Mouse (Mus musculus) olfactory bulb, adult 2 months (tissue): ENCODE results near the gene Sccpdh.

ENCODE experiments used
- CTCF ChIP-seq: fragments of 200-500 bp; IDR thresholded peaks from 2 replicates; pipeline ENCODE4 v1.5.1; 2012; ENCODE audit warnings: low read depth, mild to moderate bottlenecking, low read length, moderate library complexity; ENCODE audit not compliant: insufficient read depth
- POLR2A ChIP-seq: fragments of 200-500 bp; IDR thresholded peaks from 2 replicates; pipeline ENCODE4 v1.6.1; 2012; ENCODE audit warnings: mild to moderate bottlenecking, low read depth, low read length, moderate library complexity; ENCODE audit not compliant: insufficient read depth

DNA sequence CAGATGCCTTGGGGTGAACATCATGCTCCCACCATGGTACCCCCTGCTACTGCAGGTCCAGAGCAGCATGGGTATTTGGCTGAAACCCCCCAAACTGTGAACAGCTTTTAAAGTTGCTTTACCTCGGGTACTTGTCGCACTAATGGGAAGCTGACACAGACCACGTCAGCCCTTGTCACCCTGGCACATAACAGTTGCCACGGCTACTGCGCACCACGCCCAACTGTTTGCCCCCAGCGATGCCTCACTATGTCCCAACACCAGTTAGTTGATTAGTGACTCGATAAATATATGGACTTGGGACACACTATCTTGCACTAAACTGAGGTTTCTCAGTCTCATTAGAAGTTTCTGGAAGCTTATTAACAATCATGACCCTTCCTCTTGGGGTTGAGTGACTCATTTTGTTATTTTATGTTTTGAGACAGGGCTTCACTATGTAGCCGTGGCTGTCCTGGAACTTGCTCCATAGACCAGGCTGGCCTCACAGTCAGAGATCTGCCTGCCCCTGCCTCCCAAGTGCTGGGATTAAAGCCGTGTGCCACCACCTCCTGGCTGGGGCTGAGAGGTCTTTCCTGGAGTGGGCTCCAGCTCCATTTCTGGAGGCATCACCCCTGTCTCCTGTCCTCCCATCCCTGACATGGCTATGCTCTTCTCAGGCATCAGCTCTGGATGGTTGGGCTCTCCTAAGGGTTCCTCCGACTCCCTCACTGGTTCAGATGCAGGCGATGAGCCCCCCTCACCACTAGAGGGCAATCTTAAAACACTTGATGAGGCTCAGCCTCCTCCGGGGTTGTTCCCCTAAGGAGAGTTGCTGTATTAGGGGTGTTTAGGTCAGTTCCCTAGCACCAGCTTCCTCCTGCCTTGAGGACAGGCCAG is 22.7 kb upstream of the Sccpdh start:
- TF ChIP-seq CTCF: peak; percentile 68
- no peak for TF ChIP-seq POLR2A
